Mouse (Mus musculus) stomach, embryonic 14.5 days (tissue): ENCODE measurements around the gene Vbp1. TPM values are rescaled to one million over a fixed set of nuclear protein-coding genes. Genes with fewer than 3 reads are reported as not detected.
"Not testable (repeated sequence)": the region's sequence is repeated elsewhere in the genome, so short reads cannot be mapped to it uniquely, and the experiment has no call there.

Experiments used
- ATAC-seq: fragments of 200-750 bp; cut with Nextera tagmentation; 2 replicates; pipeline ENCODE4 v1.8.0; 2017; ENCODE audit warnings: low read depth, moderate TSS enrichment; ENCODE audit not compliant: insufficient number of reproducible peaks, insufficient read depth, low FRiP score
- H3K27ac ChIP-seq: fragments of 300-500 bp; sonication (generic); 2 replicates; pipeline ENCODE4 v1.5.1; 2014; ENCODE audit warnings: mild to moderate bottlenecking, low read length, moderate library complexity, mixed read lengths
- H3K27me3 ChIP-seq: fragments of 300-500 bp; sonication (generic); 2 replicates; pipeline ENCODE4 v1.6.1; 2014; ENCODE audit warnings: low read length, control low read depth, mixed read lengths; ENCODE audit not compliant: control insufficient read depth, insufficient read depth
- H3K36me3 ChIP-seq: fragments of 300-500 bp; sonication (generic); 2 replicates; pipeline ENCODE4 v1.6.1; 2014; ENCODE audit warnings: mild to moderate bottlenecking, control low read depth, low read length, moderate library complexity, mixed read lengths; ENCODE audit not compliant: control insufficient read depth, insufficient read depth
- H3K4me1 ChIP-seq: fragments of 300-500 bp; sonication (generic); 2 replicates; pipeline ENCODE4 v1.6.1; 2014; ENCODE audit warnings: low read length, control low read depth, mixed read lengths; ENCODE audit not compliant: control insufficient read depth, insufficient read depth
- H3K4me2 ChIP-seq: fragments of 300-500 bp; sonication (generic); replicated peaks from 2 replicates; pipeline ENCODE4 v1.6.1; 2014; ENCODE audit warnings: low read depth, low read length, control low read depth
- H3K4me3 ChIP-seq: fragments of 300-500 bp; sonication (generic); 2 replicates; pipeline ENCODE4 v1.5.1; 2014; ENCODE audit warnings: low read depth, low read length, control low read depth
- H3K9ac ChIP-seq: fragments of 300-500 bp; sonication (generic); replicated peaks from 2 replicates; pipeline ENCODE4 v1.6.1; 2014; ENCODE audit warnings: low read depth, mild to moderate bottlenecking, control low read depth, low read length, moderate library complexity, mixed read lengths
- H3K9me3 ChIP-seq: fragments of 300-500 bp; sonication (generic); 2 replicates; pipeline ENCODE4 v1.6.1; 2016; ENCODE audit warnings: low read depth, low read length, control low read depth; ENCODE audit not compliant: control insufficient read depth
- WGBS: fragments of 180-500 bp; shearing (Covaris S2); extraction: QIAGEN DNeasy Blood & Tissue Kit; methylation state at CpG from one replicate; pipeline ENCODE4 v1.1.7; 2014; 5-methylcytosine and 5-hydroxymethylcytosine counted together
- polyA plus RNA-seq: library from polyadenylated mRNA; unstranded; fragments of >200 nt; fragmentation: Nextera tagmentation; extraction: Ambion mirVana; gene quantifications from 2 replicates; pipeline ENCODE4 v1.2.1, GENCODE M21; 2014

Vbp1 gene
- polyA plus RNA-seq, result 164 and 172 TPM in 2 replicates

DNA sequence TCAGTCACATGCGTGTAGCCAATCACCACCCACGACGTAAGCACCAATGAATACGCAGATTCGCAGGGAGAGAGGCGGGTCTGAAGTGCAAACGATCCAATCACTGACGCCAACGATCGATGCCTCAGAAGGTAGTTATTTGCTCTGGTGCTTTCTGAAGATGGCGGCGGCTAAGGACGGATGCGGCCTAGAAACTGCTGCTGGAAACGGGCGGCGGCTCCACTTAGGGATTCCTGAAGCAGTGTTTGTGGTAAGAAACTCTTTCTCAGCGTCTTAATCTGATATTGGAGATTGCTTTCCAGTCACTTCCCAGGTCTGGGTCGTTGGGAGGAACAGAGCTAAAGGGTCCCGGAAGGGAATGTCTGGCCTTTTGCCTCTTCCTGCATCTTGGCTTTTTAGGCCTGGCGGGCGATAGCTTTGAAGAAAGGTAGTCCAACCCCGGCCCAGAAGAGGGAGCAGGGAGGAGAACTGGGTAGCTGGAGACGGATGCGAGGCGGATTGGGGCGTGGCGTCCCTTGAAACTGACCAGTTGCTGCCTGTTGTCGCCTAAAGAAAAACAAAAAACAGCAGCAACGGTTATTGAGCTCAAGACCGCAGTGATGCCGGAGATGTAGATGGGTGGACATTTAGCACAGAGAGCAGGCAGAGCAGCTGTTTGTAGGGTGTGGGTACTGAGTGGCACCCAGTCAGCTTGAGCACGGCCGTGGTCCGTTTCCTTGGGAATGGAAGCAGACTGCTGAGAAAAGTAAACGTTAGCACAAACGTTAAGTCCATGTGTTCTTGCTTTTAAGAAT, at the start of gene Vbp1:
Gene Vbp1 (plus strand): TSS at position 121 of the 794 bp plus-strand sequence.
- Histone ChIP-seq H3K27ac (peak within 1 kb of the TSS; percentile 92), H3K36me3 (no peaks in the 10 kb centered on the region), H3K4me2 (peak within 1 kb of the TSS; percentile 30), H3K4me1 (no peaks in the 10 kb centered on the region), H3K9me3 (no peaks in the 10 kb centered on the region), H3K4me3 (peak within 1 kb of the TSS; percentile 47), H3K27me3 (no peaks in the 10 kb centered on the region), H3K9ac (peak within 1 kb of the TSS; percentile 42; the same call in 1 of the 2 replicates)
- ATAC-seq, result peak; percentile 99
- WGBS, result 17% methylated on average over 37 of the region's 37 CpGs

DNA sequence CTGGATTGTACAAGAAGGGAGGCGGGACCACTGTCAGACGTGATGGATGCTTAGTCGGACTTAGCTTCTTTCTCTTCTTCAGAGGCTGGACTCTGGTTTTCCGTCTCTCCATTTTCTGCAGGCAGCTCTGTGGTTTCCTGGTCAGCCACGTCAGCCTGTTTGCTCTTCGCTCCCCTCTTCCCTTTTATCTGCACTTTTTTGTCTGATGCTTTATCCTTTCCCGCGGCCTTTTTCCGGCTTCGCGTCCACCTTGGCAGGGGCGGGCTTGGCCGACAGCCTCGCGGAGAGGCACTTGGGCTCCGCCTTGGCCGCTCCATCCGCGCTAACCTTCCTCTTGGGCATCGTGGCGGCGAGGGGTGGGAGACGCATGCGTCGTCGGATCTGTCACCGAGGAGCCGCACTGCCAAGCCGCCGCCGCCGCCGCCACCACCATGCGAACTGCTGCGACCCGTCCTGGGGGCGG, 38.9 kb upstream of the Vbp1 start:
- Histone ChIP-seq H3K4me3 (peak overlapping the region; percentile 22), H3K4me2 (peak overlapping the region; percentile 26)
- H3K9me3 ChIP-seq, H3K27ac ChIP-seq, H3K27me3 ChIP-seq, H3K4me1 ChIP-seq, H3K36me3 ChIP-seq, H3K9ac ChIP-seq: not testable (repeated sequence)
- WGBS, result 21% methylated on average over 37 of the region's 37 CpGs
- ATAC-seq, result peak; percentile 71; the same call in 1 of the 2 replicates

DNA sequence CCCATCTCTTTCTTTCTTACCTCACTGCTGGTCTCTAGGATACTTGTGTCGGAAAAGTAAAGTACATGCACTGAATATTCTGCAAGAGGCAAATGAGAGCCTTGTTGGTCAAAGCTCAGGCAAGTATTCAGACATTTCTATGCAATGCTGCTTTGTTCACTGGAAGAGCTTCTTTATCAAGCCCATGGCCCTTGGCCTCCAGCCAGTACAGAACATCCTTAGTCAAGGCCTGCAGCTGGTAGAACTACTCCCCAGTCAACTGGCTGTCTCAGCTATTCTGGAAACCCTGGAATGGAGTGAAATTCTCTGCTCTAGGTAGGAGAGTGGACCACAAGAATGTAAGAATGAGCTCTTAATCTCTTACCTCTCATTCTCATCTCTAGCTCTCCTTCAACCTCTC, 24.2 kb upstream of the Vbp1 start:
- no peak overlapping the region for H3K4me2 ChIP-seq
- no peak for ATAC-seq
- H3K36me3 ChIP-seq, result no peaks in the 10 kb centered on the region
- no peaks in the 10 kb centered on the region for H3K4me1 ChIP-seq
- 89% methylated on average over 1 of the region's 1 CpGs for WGBS
- no peaks in the 10 kb centered on the region for H3K9me3 ChIP-seq
- no peaks in the 10 kb centered on the region for H3K27me3 ChIP-seq
- H3K27ac ChIP-seq, result no peak overlapping the region
- H3K4me3 ChIP-seq, result no peak overlapping the region
- H3K9ac ChIP-seq, result no peak overlapping the region

DNA sequence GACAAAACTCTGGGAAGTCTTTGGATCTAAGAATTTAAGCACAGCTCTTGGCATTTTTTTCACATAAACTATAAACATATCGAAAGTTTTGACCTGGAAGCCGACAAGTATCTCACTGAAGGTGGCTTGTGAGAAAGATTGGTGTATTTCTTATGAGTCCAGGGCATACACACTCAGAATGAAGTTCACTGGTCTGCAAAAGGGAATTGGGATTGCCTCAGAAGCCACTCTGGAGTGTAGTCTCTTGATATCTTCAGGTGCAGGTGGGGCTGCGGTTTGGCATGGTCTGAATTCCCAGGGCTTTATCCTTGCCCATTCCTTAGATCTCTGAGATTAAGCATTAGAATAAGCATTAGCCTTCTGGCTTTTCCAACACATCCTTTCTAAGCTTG, 316 bp upstream of the Vbp1 start:
- no peak for ATAC-seq
- Histone ChIP-seq H3K9ac (no peak overlapping the region), H3K36me3 (no peaks in the 10 kb centered on the region), H3K27me3 (no peaks in the 10 kb centered on the region), H3K4me3 (no peak overlapping the region), H3K9me3 (no peaks in the 10 kb centered on the region), H3K27ac (no peak overlapping the region), H3K4me2 (peak overlapping the region; percentile 26; the same call in 1 of the 2 replicates), H3K4me1 (no peaks in the 10 kb centered on the region)
- 29% methylated on average over 3 of the region's 3 CpGs for WGBS

DNA sequence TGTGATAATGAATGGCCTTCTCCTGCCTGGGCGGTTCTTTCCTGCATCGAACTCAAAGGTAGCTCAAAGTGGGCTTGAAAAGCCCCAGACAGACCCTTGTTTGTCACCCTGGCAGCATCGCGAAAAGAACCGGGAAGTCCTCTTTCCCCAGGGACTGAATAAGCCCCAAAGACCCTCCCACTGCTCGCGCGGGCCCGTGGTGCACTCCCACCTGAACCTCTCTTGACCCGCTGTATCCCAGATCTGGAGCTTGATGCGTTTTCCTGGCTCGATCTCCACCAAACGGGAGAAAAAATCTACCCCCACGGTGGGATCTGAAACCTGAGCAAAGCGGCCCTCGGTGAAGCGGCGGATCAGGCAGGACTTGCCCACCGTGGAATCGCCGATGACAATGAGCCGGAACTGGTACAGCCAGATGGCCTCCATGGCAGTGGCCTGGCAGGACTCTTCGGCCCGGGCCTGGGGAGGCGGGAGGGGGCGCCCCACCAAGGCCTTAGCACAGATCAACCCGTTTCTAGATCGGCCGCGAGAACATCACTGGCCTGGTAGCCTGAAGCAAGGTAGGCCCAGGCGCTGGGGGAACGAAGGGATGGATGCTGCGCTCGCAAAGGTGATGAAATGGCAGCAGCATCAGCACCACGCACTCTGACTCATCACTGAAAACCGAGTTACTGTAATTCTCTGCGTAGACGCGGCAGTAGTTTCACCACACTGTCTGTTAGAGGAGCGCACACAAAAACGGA, 63.7 kb downstream of the Vbp1 start, which contains the start of gene Rab39b:
Gene Rab39b (minus strand): TSS at position 650 of the 743 bp plus-strand sequence.
- H3K4me2 ChIP-seq, result peak within 1 kb of the TSS; percentile 47
- no peaks in the 10 kb centered on the region for H3K4me1 ChIP-seq
- WGBS, result 20% methylated on average over 41 of the region's 41 CpGs
- H3K36me3 ChIP-seq, result no peaks in the 10 kb centered on the region
- H3K4me3 ChIP-seq, result peak within 1 kb of the TSS; percentile 41
- no peak within 1 kb of the TSS; the same call in 1 of the 2 replicates for H3K9ac ChIP-seq
- ATAC-seq, result peak; percentile 37; the same call in 1 of the 2 replicates
- H3K27ac ChIP-seq, result no peak within 1 kb of the TSS
- H3K27me3 ChIP-seq, result no peaks in the 10 kb centered on the region
- H3K9me3 ChIP-seq, result no peaks in the 10 kb centered on the region

DNA sequence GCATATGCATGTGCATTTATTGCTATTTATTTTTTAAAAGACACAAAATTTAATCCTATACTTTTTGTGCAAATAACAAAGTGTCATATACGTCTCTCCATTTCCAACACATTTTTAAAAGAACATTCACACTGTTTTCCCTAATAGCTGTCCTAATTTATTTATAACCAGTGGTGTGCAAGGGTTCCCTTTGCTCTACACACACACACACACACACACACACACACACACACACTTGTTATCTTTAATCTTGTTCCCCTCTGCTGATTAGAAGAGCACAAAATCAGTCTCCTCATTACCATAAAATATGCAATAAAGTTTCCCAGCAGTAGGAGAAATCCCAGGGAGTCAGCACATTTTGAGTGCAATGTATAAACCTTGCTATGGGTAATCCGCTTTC, 64.4 kb downstream of the Vbp1 start:
- Histone ChIP-seq H3K4me2 (no peak overlapping the region), H3K36me3 (no peaks in the 10 kb centered on the region), H3K27ac (no peak overlapping the region), H3K4me1 (no peaks in the 10 kb centered on the region), H3K27me3 (no peaks in the 10 kb centered on the region), H3K9ac (no peak overlapping the region), H3K9me3 (no peaks in the 10 kb centered on the region), H3K4me3 (no peak overlapping the region)
- 78% methylated on average over 2 of the region's 2 CpGs for WGBS
- no peak for ATAC-seq

Other genes starting within 250 kb of the Vbp1 start
- gene Fundc2, start 131.9 kb upstream of the Vbp1 start, polyA plus RNA-seq, result 78.2 and 83.8 TPM in 2 replicates
- 1.7 and 2.9 TPM in 2 replicates for gene F8, start 131.7 kb upstream of the Vbp1 start, polyA plus RNA-seq
- gene Cmc4, start 97.7 kb upstream of the Vbp1 start, polyA plus RNA-seq, result 30.4 and 33.7 TPM in 2 replicates
- 13.6 and 15.8 TPM in 2 replicates for gene Mtcp1, start 97.7 kb upstream of the Vbp1 start, polyA plus RNA-seq
- 62.7 and 69.6 TPM in 2 replicates for gene Brcc3, start 97.7 kb upstream of the Vbp1 start, polyA plus RNA-seq
- 2.0 and 3.4 TPM in 2 replicates for gene Rab39b, start 63.9 kb downstream of the Vbp1 start, polyA plus RNA-seq